Comparison of ENCODE assay signal across 28 mouse cellular contexts in genomic region chr12:107539683-107540082, GRCm38 (mm10). TPM values are rescaled to one million over a fixed set of nuclear protein-coding genes. Genes with fewer than 3 reads are reported as not detected.
DNase-seq lines count a peak whose midpoint lies in the region; ATAC-seq lines count a peak whose summit lies in the region.
"Had no signal": no experiment of that assay in that cellular context is flagged by ENCODE, and none has a peak within 500 bp of the region (broad histone marks: within the 10 kb centered on the region; RNA-seq: fewer than 3 reads in every experiment).

No protein-coding gene starts in this region.

- 49% methylated on average over 3 of the region's 3 CpGs for WGBS in liver, embryonic 12.5 days (ENCODE audit: insufficient replicate concordance)
- 52% methylated on average over 3 of the region's 3 CpGs for whole genome bisulfite sequencing in stomach, embryonic 14.5 days

- no peak overlapping the region for H3K9ac ChIP-seq in liver, embryonic 12.5 days
- H3K9ac ChIP-seq in stomach, embryonic 14.5 days (replicated peaks; ENCODE audit: low read depth, low read length), result no peak overlapping the region
- H3K9ac ChIP-seq: embryonic facial prominence, embryonic 15.5 days; heart, embryonic 13.5 days; hindbrain, embryonic 12.5 days had no signal

- DNase-seq in liver, result no peak
- DNase-seq in testis, postnatal 10 days (ENCODE audit: low spot score), result peak; percentile 6
- DNase-seq in testis, postnatal 14 days (ENCODE audit: low spot score), result no peak
- DNase-seq in right cerebral cortex, adult 18-20 months, result no peak
- no peak for DNase-seq in adrenal gland, adult 18-20 months (ENCODE audit: low spot score in 2 of 2)
- DNase-seq: adrenal gland, postnatal 10 days; cerebellum, adult 11 months; cerebellum, adult 8-10 months; cerebellum, postnatal 14 days; embryo, embryonic 11 days; gastrocnemius, adult 2 months; gastrocnemius, postnatal 25 days; heart, postnatal 4 days had no signal

- H3K9me3 ChIP-seq in liver, embryonic 12.5 days (replicated peaks), result no peaks in the 10 kb centered on the region
- H3K9me3 ChIP-seq in stomach, embryonic 14.5 days (ENCODE audit: control insufficient read depth, low read depth, low read length), result no peaks in the 10 kb centered on the region
- H3K9me3 ChIP-seq: embryonic facial prominence, embryonic 15.5 days; forebrain, embryonic 10.5 days; heart, embryonic 13.5 days; hindbrain, embryonic 12.5 days had no signal

- peak; percentile 75 for ATAC-seq in liver, embryonic 12.5 days
- ATAC-seq in stomach, embryonic 14.5 days (ENCODE audit: insufficient number of reproducible peaks, insufficient read depth, low FRiP score, low read depth), result peak; percentile 65; the same call in 1 of the 2 replicates
- ATAC-seq: forebrain, embryonic 14.5 days had no signal

- no peaks in the 10 kb centered on the region for H3K36me3 ChIP-seq in liver, embryonic 12.5 days
- no peaks in the 10 kb centered on the region for H3K36me3 ChIP-seq in stomach, embryonic 14.5 days (ENCODE audit: control insufficient read depth, insufficient read depth, low read length)
- H3K36me3 ChIP-seq: embryonic facial prominence, embryonic 15.5 days; forebrain, embryonic 10.5 days; heart, embryonic 13.5 days; hindbrain, embryonic 12.5 days had no signal

- no peaks in the 10 kb centered on the region for H3K27me3 ChIP-seq in liver, embryonic 12.5 days (replicated peaks)
- no peaks in the 10 kb centered on the region for H3K27me3 ChIP-seq in stomach, embryonic 14.5 days (ENCODE audit: control insufficient read depth, insufficient read depth, low read length)
- H3K27me3 ChIP-seq: embryonic facial prominence, embryonic 15.5 days; hindbrain, embryonic 12.5 days had no signal

- no peak overlapping the region for H3K4me2 ChIP-seq in liver, embryonic 12.5 days
- H3K4me2 ChIP-seq in stomach, embryonic 14.5 days (replicated peaks; ENCODE audit: low read depth, low read length), result no peak overlapping the region
- H3K4me2 ChIP-seq: embryonic facial prominence, embryonic 15.5 days; heart, embryonic 13.5 days; hindbrain, embryonic 12.5 days had no signal

- H3K4me3 ChIP-seq in liver, embryonic 12.5 days, result no peak overlapping the region
- no peak overlapping the region for H3K4me3 ChIP-seq in stomach, embryonic 14.5 days (ENCODE audit: low read depth, low read length)
- H3K4me3 ChIP-seq: embryonic facial prominence, embryonic 15.5 days; erythroblast, embryonic 14.5 days; forebrain, embryonic 10.5 days; gastrocnemius, adult 2 months; heart, embryonic 13.5 days; hindbrain, embryonic 12.5 days had no signal

- H3K27ac ChIP-seq in liver, embryonic 12.5 days, result no peak overlapping the region
- no peak overlapping the region for H3K27ac ChIP-seq in stomach, embryonic 14.5 days (ENCODE audit: low read length)
- H3K27ac ChIP-seq: embryonic facial prominence, embryonic 15.5 days; forebrain, embryonic 10.5 days; gastrocnemius, adult 2 months; heart, embryonic 13.5 days; hindbrain, embryonic 12.5 days had no signal

- H3K4me1 ChIP-seq in liver, embryonic 12.5 days, result no peaks in the 10 kb centered on the region
- H3K4me1 ChIP-seq in stomach, embryonic 14.5 days (ENCODE audit: control insufficient read depth, insufficient read depth, low read length), result no peaks in the 10 kb centered on the region
- H3K4me1 ChIP-seq: embryonic facial prominence, embryonic 15.5 days; forebrain, embryonic 10.5 days; hindbrain, embryonic 12.5 days had no signal

RNA-seq across cellular contexts. Expression of gene 3110018I06Rik, which starts 51.3 kb away (rescaled TPM):
- not detected in 2 replicates for polyA plus RNA-seq in liver, embryonic 12.5 days (2016; fragmentation: Nextera tagmentation; extraction: Ambion mirVana)
- not detected in 2 replicates for polyA plus RNA-seq in stomach, embryonic 14.5 days (2014; fragmentation: Nextera tagmentation; extraction: Ambion mirVana)
- total RNA-seq in adrenal gland, adult 18-20 months (2021), result not detected
- total RNA-seq: adrenal gland, postnatal 10 days; adrenal gland, postnatal 4 days; common myeloid progenitor, adult 5-6 weeks; ES-E14; gastrocnemius, adult 2 months; gastrocnemius, postnatal 25 days; granulocyte monocyte progenitor cell, adult 5-6 weeks; heart, postnatal 4 days had no signal
- polyA plus RNA-seq: brain, embryonic 14.5 days; embryonic facial prominence, embryonic 11.5 days; embryonic facial prominence, embryonic 15.5 days; erythroblast, embryonic 14.5 days; forebrain, embryonic 10.5 days; forebrain, embryonic 14.5 days; heart, embryonic 13.5 days; heart, postnatal 0 days; hindbrain, embryonic 12.5 days had no signal
